8 mouse cellular contexts compared by ENCODE assay signal in genomic region chr17:24721383-24721955, GRCm38 (mm10). TPM values are rescaled to one million over a fixed set of nuclear protein-coding genes. Genes with fewer than 3 reads are reported as not detected.
A peak's percentile ranks its signal among the peaks of the same experiment; 100 is the strongest.
DNase-seq lines count a peak whose midpoint lies in the region; ATAC-seq and TF ChIP-seq lines count a peak whose summit lies in the region.
"Not testable (repeated sequence)": the region's sequence is repeated elsewhere in the genome, so short reads cannot be mapped to it uniquely, and the experiment has no call there.

No protein-coding gene starts in this region.

- peak overlapping the region; percentile 63 for H3ac ChIP-seq in myocyte (ENCODE audit: control insufficient read depth, insufficient read length)

- not testable (repeated sequence) for ATAC-seq in forebrain, embryonic 11.5 days (replicated peaks; ENCODE audit: low FRiP score); heart, embryonic 13.5 days (ENCODE audit: extremely low read depth, insufficient number of reproducible peaks, low FRiP score, low TSS enrichment); intestine, embryonic 14.5 days (replicated peaks; ENCODE audit: low FRiP score, low TSS enrichment, low read depth); limb, embryonic 12.5 days (ENCODE audit: insufficient number of reproducible peaks, insufficient read depth, low FRiP score, low TSS enrichment, low read depth); lung, embryonic 15.5 days (ENCODE audit: borderline replicate concordance, extremely low read depth, low FRiP score, low TSS enrichment)

- TF ChIP-seq CTCF in bone marrow, adult 2 months (IDR thresholded peaks at IDR 0.05; ENCODE audit: control insufficient read depth, insufficient read depth, low read length); testis, adult 2 months (IDR thresholded peaks at IDR 0.05; ENCODE audit: control insufficient read depth, insufficient read depth, insufficient replicate concordance, low read depth, low read length): not testable (repeated sequence)

- peak overlapping the region; percentile 50 for H3K4me2 ChIP-seq in forebrain, embryonic 11.5 days (ENCODE audit: low read depth, low read length, severe bottlenecking)
- H3K4me2 ChIP-seq in heart, embryonic 13.5 days = peak overlapping the region; percentile 79
- H3K4me2 ChIP-seq in intestine, embryonic 14.5 days (ENCODE audit: low read length) = peak overlapping the region; percentile 67
- H3K4me2 ChIP-seq in limb, embryonic 12.5 days = peak overlapping the region; percentile 82
- peak overlapping the region; percentile 81 for H3K4me2 ChIP-seq in lung, embryonic 15.5 days
- H3K4me2 ChIP-seq in myocyte (ENCODE audit: low read depth) = peak overlapping the region; percentile 95

- not testable (repeated sequence) for DNase-seq in forebrain, embryonic 11.5 days (ENCODE audit: low spot score); intestine, embryonic 14.5 days (ENCODE audit: low spot score)

- TF ChIP-seq POLR2A in bone marrow, adult 2 months (IDR thresholded peaks at IDR 0.05; ENCODE audit: borderline replicate concordance, control insufficient read depth, low read depth, low read length); myocyte (IDR thresholded peaks at IDR 0.05; ENCODE audit: insufficient read length, low read depth); testis, adult 2 months (IDR thresholded peaks at IDR 0.05; ENCODE audit: control insufficient read depth, low read depth, low read length): not testable (repeated sequence)

- H3K9ac ChIP-seq in forebrain, embryonic 11.5 days (ENCODE audit: low read length) = peak overlapping the region; percentile 48
- peak overlapping the region; percentile 97 for H3K9ac ChIP-seq in heart, embryonic 13.5 days
- H3K9ac ChIP-seq in intestine, embryonic 14.5 days (ENCODE audit: low read length) = peak overlapping the region; percentile 94
- peak overlapping the region; percentile 65 for H3K9ac ChIP-seq in limb, embryonic 12.5 days (replicated peaks)
- peak overlapping the region; percentile 80 for H3K9ac ChIP-seq in lung, embryonic 15.5 days

- H3K27ac ChIP-seq in bone marrow, adult 2 months (ENCODE audit: control insufficient read depth, insufficient read depth, low read depth, low read length, poor library complexity); forebrain, embryonic 11.5 days (ENCODE audit: low read depth, low read length); intestine, embryonic 14.5 days (ENCODE audit: low read depth); limb, embryonic 12.5 days; lung, embryonic 15.5 days; testis, adult 2 months (ENCODE audit: control insufficient read depth, insufficient read depth, low read depth, low read length): not testable (repeated sequence)
- H3K27ac ChIP-seq in heart, embryonic 13.5 days (replicated peaks) = 0 out of 2 replicates have a peak overlapping the region, but pooled peaks have one; percentile 28

- peak overlapping the region; percentile 13 for H3K4me3 ChIP-seq in bone marrow, adult 2 months (replicated peaks; ENCODE audit: control insufficient read depth, low read depth, low read length)
- peak overlapping the region; percentile 61 for H3K4me3 ChIP-seq in forebrain, embryonic 11.5 days (ENCODE audit: low read depth, low read length)
- peak overlapping the region; percentile 93 for H3K4me3 ChIP-seq in heart, embryonic 13.5 days
- H3K4me3 ChIP-seq in intestine, embryonic 14.5 days (ENCODE audit: low read depth, low read length) = peak overlapping the region; percentile 92
- H3K4me3 ChIP-seq in limb, embryonic 12.5 days (replicated peaks) = peak overlapping the region; percentile 81
- H3K4me3 ChIP-seq in lung, embryonic 15.5 days = peak overlapping the region; percentile 91
- H3K4me3 ChIP-seq in myocyte = peak overlapping the region; percentile 77
- peak overlapping the region; percentile 25 for H3K4me3 ChIP-seq in testis, adult 2 months (ENCODE audit: control insufficient read depth, low read depth, low read length)

- 46% methylated on average over 7 of the region's 7 CpGs for WGBS in bone marrow, adult 2 months
- 69% methylated on average over 7 of the region's 7 CpGs for WGBS in forebrain, embryonic 11.5 days
- 29% methylated on average over 7 of the region's 7 CpGs for WGBS in heart, embryonic 13.5 days
- 56% methylated on average over 7 of the region's 7 CpGs for WGBS in intestine, embryonic 14.5 days
- WGBS in limb, embryonic 12.5 days = 57% methylated on average over 7 of the region's 7 CpGs
- 41% methylated on average over 7 of the region's 7 CpGs for WGBS in lung, embryonic 15.5 days

- not testable (repeated sequence) for H3K9me3 ChIP-seq in forebrain, embryonic 11.5 days (ENCODE audit: control insufficient read depth, low read length); heart, embryonic 13.5 days; intestine, embryonic 14.5 days (ENCODE audit: control insufficient read depth, low read length); limb, embryonic 12.5 days; lung, embryonic 15.5 days

- not testable (repeated sequence) for H3K36me3 ChIP-seq in forebrain, embryonic 11.5 days (ENCODE audit: control insufficient read depth, insufficient read depth, low read length); testis, adult 2 months (ENCODE audit: control insufficient read depth, insufficient read depth, low read length)
- H3K36me3 ChIP-seq in heart, embryonic 13.5 days = peaks cover 35% of the 10 kb centered on the region
- H3K36me3 ChIP-seq in intestine, embryonic 14.5 days (ENCODE audit: control insufficient read depth, insufficient read depth, low read length) = peaks cover 28% of the 10 kb centered on the region
- H3K36me3 ChIP-seq in limb, embryonic 12.5 days = peaks cover 41% of the 10 kb centered on the region
- peaks cover 20% of the 10 kb centered on the region for H3K36me3 ChIP-seq in lung, embryonic 15.5 days
- H3K36me3 ChIP-seq in myocyte (ENCODE audit: control insufficient read depth, insufficient read depth) = peaks cover 11% of the 10 kb centered on the region

- not testable (repeated sequence) for H3K27me3 ChIP-seq in forebrain, embryonic 11.5 days (ENCODE audit: control insufficient read depth, insufficient read depth, low read length); heart, embryonic 13.5 days (replicated peaks); intestine, embryonic 14.5 days (replicated peaks; ENCODE audit: control insufficient read depth, insufficient read depth, low read length); limb, embryonic 12.5 days; lung, embryonic 15.5 days; myocyte (ENCODE audit: control insufficient read depth, insufficient read depth, insufficient read length); testis, adult 2 months (ENCODE audit: control insufficient read depth, insufficient read depth, low read length)

- not testable (repeated sequence) for H3K4me1 ChIP-seq in bone marrow, adult 2 months (ENCODE audit: control insufficient read depth, insufficient read depth, low read length); testis, adult 2 months (ENCODE audit: control insufficient read depth, insufficient read depth, low read length)
- H3K4me1 ChIP-seq in forebrain, embryonic 11.5 days (replicated peaks; ENCODE audit: control insufficient read depth, insufficient read depth, low read length) = peaks cover 13% of the 10 kb centered on the region
- H3K4me1 ChIP-seq in heart, embryonic 13.5 days = peaks cover 33% of the 10 kb centered on the region
- peaks cover 23% of the 10 kb centered on the region for H3K4me1 ChIP-seq in intestine, embryonic 14.5 days (replicated peaks; ENCODE audit: control insufficient read depth, insufficient read depth, low read length)
- peaks cover 32% of the 10 kb centered on the region for H3K4me1 ChIP-seq in limb, embryonic 12.5 days (replicated peaks)
- peaks cover 36% of the 10 kb centered on the region for H3K4me1 ChIP-seq in lung, embryonic 15.5 days

- H3K79me2 ChIP-seq in myocyte (ENCODE audit: control insufficient read depth, insufficient read depth) = peaks cover 40% of the 10 kb centered on the region

RNA-seq across cellular contexts. Expression of gene Ndufb10, which starts 2.8 kb away (rescaled TPM):
- 150 and 172 TPM in 2 replicates for polyA plus RNA-seq in bone marrow, adult 2 months (2011; ENCODE audit: insufficient read depth, insufficient read length, low replicate concordance, missing spikeins)
- 189 and 195 TPM in 2 replicates for polyA plus RNA-seq in forebrain, embryonic 11.5 days (2014; fragmentation: Nextera tagmentation; extraction: Ambion mirVana)
- polyA plus RNA-seq in heart, embryonic 13.5 days (2015; fragmentation: Nextera tagmentation; extraction: Ambion mirVana) = 344 and 399 TPM in 2 replicates
- polyA plus RNA-seq in intestine, embryonic 14.5 days (2014; fragmentation: Nextera tagmentation; extraction: Ambion mirVana) = 258 and 296 TPM in 2 replicates
- polyA plus RNA-seq in limb, embryonic 12.5 days (2016; fragmentation: Nextera tagmentation; extraction: Ambion mirVana) = 206 and 217 TPM in 2 replicates
- polyA plus RNA-seq in lung, embryonic 15.5 days (2015; fragmentation: Nextera tagmentation; extraction: Ambion mirVana) = 186 and 193 TPM in 2 replicates
- 547 TPM for polyA plus RNA-seq in myocyte (2012; fragmentation: generic; extraction: Trizol)
- 198 and 211 TPM in 2 replicates for polyA plus RNA-seq in testis, adult 2 months (2012; rRNA removed)

RNA-seq across cellular contexts. Expression of gene Rps2, which starts 3.6 kb away (rescaled TPM):
- polyA plus RNA-seq in bone marrow, adult 2 months (2011; ENCODE audit: insufficient read depth, insufficient read length, low replicate concordance, missing spikeins) = 828 and 1,146 TPM in 2 replicates
- polyA plus RNA-seq in forebrain, embryonic 11.5 days (2014; fragmentation: Nextera tagmentation; extraction: Ambion mirVana) = 1,407 and 1,469 TPM in 2 replicates
- polyA plus RNA-seq in heart, embryonic 13.5 days (2015; fragmentation: Nextera tagmentation; extraction: Ambion mirVana) = 903 and 1,010 TPM in 2 replicates
- polyA plus RNA-seq in intestine, embryonic 14.5 days (2014; fragmentation: Nextera tagmentation; extraction: Ambion mirVana) = 1,745 and 1,859 TPM in 2 replicates
- polyA plus RNA-seq in limb, embryonic 12.5 days (2016; fragmentation: Nextera tagmentation; extraction: Ambion mirVana) = 1,161 and 1,172 TPM in 2 replicates
- polyA plus RNA-seq in lung, embryonic 15.5 days (2015; fragmentation: Nextera tagmentation; extraction: Ambion mirVana) = 1,576 and 1,662 TPM in 2 replicates
- 178 TPM for polyA plus RNA-seq in myocyte (2012; fragmentation: generic; extraction: Trizol)
- 515 and 558 TPM in 2 replicates for polyA plus RNA-seq in testis, adult 2 months (2012; rRNA removed)

RNA-seq across cellular contexts. Expression of gene Rnf151, which starts 3.6 kb away (rescaled TPM):
- not detected in 2 replicates for polyA plus RNA-seq in bone marrow, adult 2 months (2011; ENCODE audit: insufficient read depth, insufficient read length, low replicate concordance, missing spikeins)
- polyA plus RNA-seq in forebrain, embryonic 11.5 days (2014; fragmentation: Nextera tagmentation; extraction: Ambion mirVana) = 0.36 and 0.81 TPM in 2 replicates
- not detected in 2 replicates for polyA plus RNA-seq in heart, embryonic 13.5 days (2015; fragmentation: Nextera tagmentation; extraction: Ambion mirVana)
- polyA plus RNA-seq in intestine, embryonic 14.5 days (2014; fragmentation: Nextera tagmentation; extraction: Ambion mirVana) = 0.15 TPM in 2 replicates
- 0.29 and 0.41 TPM in 2 replicates for polyA plus RNA-seq in limb, embryonic 12.5 days (2016; fragmentation: Nextera tagmentation; extraction: Ambion mirVana)
- polyA plus RNA-seq in lung, embryonic 15.5 days (2015; fragmentation: Nextera tagmentation; extraction: Ambion mirVana) = 0.18 and 0.21 TPM in 2 replicates
- polyA plus RNA-seq in myocyte (2012; fragmentation: generic; extraction: Trizol) = 0.36 TPM
- 1,124 and 1,208 TPM in 2 replicates for polyA plus RNA-seq in testis, adult 2 months (2012; rRNA removed)

RNA-seq across cellular contexts. Expression of gene Rpl3l, which starts 6.2 kb away (rescaled TPM):
- polyA plus RNA-seq in bone marrow, adult 2 months (2011; ENCODE audit: insufficient read depth, insufficient read length, low replicate concordance, missing spikeins) = 2.5 TPM in 1 of 2 replicates, not detected in the other
- not detected in 2 replicates for polyA plus RNA-seq in forebrain, embryonic 11.5 days (2014; fragmentation: Nextera tagmentation; extraction: Ambion mirVana)
- 0.68 and 1.1 TPM in 2 replicates for polyA plus RNA-seq in heart, embryonic 13.5 days (2015; fragmentation: Nextera tagmentation; extraction: Ambion mirVana)
- polyA plus RNA-seq in intestine, embryonic 14.5 days (2014; fragmentation: Nextera tagmentation; extraction: Ambion mirVana) = not detected in 2 replicates
- not detected in 2 replicates for polyA plus RNA-seq in limb, embryonic 12.5 days (2016; fragmentation: Nextera tagmentation; extraction: Ambion mirVana)
- polyA plus RNA-seq in lung, embryonic 15.5 days (2015; fragmentation: Nextera tagmentation; extraction: Ambion mirVana) = 0.18 TPM in 1 of 2 replicates, not detected in the other
- polyA plus RNA-seq in myocyte (2012; fragmentation: generic; extraction: Trizol) = 1.7 TPM
- 0.21 and 1.4 TPM in 2 replicates for polyA plus RNA-seq in testis, adult 2 months (2012; rRNA removed)

RNA-seq across cellular contexts. Expression of gene Tbl3, which starts 14.0 kb away (rescaled TPM):
- 19.4 and 28.1 TPM in 2 replicates for polyA plus RNA-seq in bone marrow, adult 2 months (2011; ENCODE audit: insufficient read depth, insufficient read length, low replicate concordance, missing spikeins)
- polyA plus RNA-seq in forebrain, embryonic 11.5 days (2014; fragmentation: Nextera tagmentation; extraction: Ambion mirVana) = 111 and 127 TPM in 2 replicates
- 45.7 and 47.4 TPM in 2 replicates for polyA plus RNA-seq in heart, embryonic 13.5 days (2015; fragmentation: Nextera tagmentation; extraction: Ambion mirVana)
- 86.2 and 90.1 TPM in 2 replicates for polyA plus RNA-seq in intestine, embryonic 14.5 days (2014; fragmentation: Nextera tagmentation; extraction: Ambion mirVana)
- polyA plus RNA-seq in limb, embryonic 12.5 days (2016; fragmentation: Nextera tagmentation; extraction: Ambion mirVana) = 99.7 and 103 TPM in 2 replicates
- 81.2 and 85.2 TPM in 2 replicates for polyA plus RNA-seq in lung, embryonic 15.5 days (2015; fragmentation: Nextera tagmentation; extraction: Ambion mirVana)
- polyA plus RNA-seq in myocyte (2012; fragmentation: generic; extraction: Trizol) = 66.6 TPM
- polyA plus RNA-seq in testis, adult 2 months (2012; rRNA removed) = 85.4 and 89.5 TPM in 2 replicates

Comparison
In these comparisons a context has a peak if more than half of its experiments do, and no peak if none do; other contexts are left out.
1. H3K4me3 ChIP-seq: peak in every context shown above with its lines; median percentile 93 in heart, embryonic 13.5 days; 92 in intestine, embryonic 14.5 days; 91 in lung, embryonic 15.5 days; 81 in limb, embryonic 12.5 days; 77 in myocyte; 61 in forebrain, embryonic 11.5 days; 25 in testis, adult 2 months; 13 in bone marrow, adult 2 months.
2. RNA of gene Rnf151, which starts 3.6 kb away (polyA plus RNA-seq): 1,124 to 1,208 TPM in testis, adult 2 months; 0.36 to 0.81 TPM in forebrain, embryonic 11.5 days, 0.36 TPM in myocyte (single experiment), 0.29 to 0.41 TPM in limb, embryonic 12.5 days, 0.18 to 0.21 TPM in lung, embryonic 15.5 days, 0.15 TPM in intestine, embryonic 14.5 days, not detected in heart, embryonic 13.5 days and not detected in bone marrow, adult 2 months; every median in the first group is over 100 times any median in the second.
3. Peak in every context shown above with its lines, with median percentiles within 50 percentile points of each other: H3K4me2 ChIP-seq and H3K9ac ChIP-seq.